Mouse (Mus musculus): Measurements from ENCODE around the gene Bsph2. TPM values are rescaled to one million over a fixed set of nuclear protein-coding genes. Genes with fewer than 3 reads are reported as not detected.

Gene Bsph2
- polyA plus RNA-seq (2016; fragmentation: Nextera tagmentation; extraction: Ambion mirVana), result not detected in 2 replicates

- Histone ChIP-seq H3K4me2 (replicated peaks) (no peak within 1 kb of the TSS), H3K9me3 (replicated peaks) (peaks cover 28% of the 10 kb centered on the region), H3K36me3 (no peaks in the 10 kb centered on the region), H3K9ac (no peak within 1 kb of the TSS), H3K4me1 (no peaks in the 10 kb centered on the region), H3K4me3 (no peak within 1 kb of the TSS), H3K27me3 (no peaks in the 10 kb centered on the region), H3K27ac (no peak within 1 kb of the TSS)
- no peak for ATAC-seq (ENCODE audit: low FRiP score)
Observed at GRCm38 (mm10) chr7:13570967-13571366, at the start of gene Bsph2. Gene Bsph2, minus strand, starts transcription at chr7:13571067.

GRCm38 (mm10) chr7:13511539-13511938 is 59.3 kb downstream of the Bsph2 start:
- Histone ChIP-seq H3K4me2 (replicated peaks) (no peak overlapping the region), H3K4me1 (no peaks in the 10 kb centered on the region), H3K27ac (no peak overlapping the region), H3K36me3 (no peaks in the 10 kb centered on the region), H3K4me3 (no peak overlapping the region), H3K27me3 (no peaks in the 10 kb centered on the region), H3K9ac (no peak overlapping the region), H3K9me3 (replicated peaks) (peaks cover 14% of the 10 kb centered on the region)
- no peak for ATAC-seq (ENCODE audit: low FRiP score)
- WGBS, result 69% methylated on average over 1 of the region's 1 CpGs

Other genes starting within 250 kb of the Bsph2 start
- 0.73 and 0.93 TPM in 2 replicates for gene Pla2g4c, start 246.4 kb downstream of the Bsph2 start, polyA plus RNA-seq (2016; fragmentation: Nextera tagmentation; extraction: Ambion mirVana)
- 0.15 TPM in 1 of 2 replicates, not detected in the other for gene Cabp5, start 172.9 kb downstream of the Bsph2 start, polyA plus RNA-seq (2016; fragmentation: Nextera tagmentation; extraction: Ambion mirVana)
- not detected in 2 replicates for gene Bsph1, start 120.2 kb downstream of the Bsph2 start, polyA plus RNA-seq (2016; fragmentation: Nextera tagmentation; extraction: Ambion mirVana)
- gene Sult2a5, start 52.9 kb upstream of the Bsph2 start, polyA plus RNA-seq (2016; fragmentation: Nextera tagmentation; extraction: Ambion mirVana), result not detected in 2 replicates
- not detected in 2 replicates for gene Sult2a2, start 162.4 kb upstream of the Bsph2 start, polyA plus RNA-seq (2016; fragmentation: Nextera tagmentation; extraction: Ambion mirVana)